Mouse (Mus musculus): ENCODE data around the gene Adora3.

Gene Adora3

GRCm38 (mm10) chr3:105932240-105933071 lies 61.8 kb downstream of the Adora3 start, which contains the start of gene I830077J02Rik:
I830077J02Rik (minus strand) TSS chr3:105932664.
- in situ Hi-C loops (cut with MseI, MboI): no loop called here

GRCm38 (mm10) chr3:105933926-105934325 lies 63.3 kb downstream of the Adora3 start:
- in situ Hi-C loops (cut with MseI, MboI): no loop called here

- in situ Hi-C loops (cut with MseI, MboI): no loop called here
Observed at GRCm38 (mm10) chr3:105935033-105935432, 64.4 kb downstream of the Adora3 start.

GRCm38 (mm10) chr3:105936111-105936510 lies 65.5 kb downstream of the Adora3 start:
- in situ Hi-C loops (cut with MseI, MboI): no loop called here

- in situ Hi-C loops (cut with MseI, MboI): no loop called here
Observed at GRCm38 (mm10) chr3:105951348-105951747, 80.7 kb downstream of the Adora3 start.

GRCm38 (mm10) chr3:105957235-105957634 lies 86.6 kb downstream of the Adora3 start:
- in situ Hi-C loops (cut with MseI, MboI): no loop called here

- in situ Hi-C loops (cut with MseI, MboI): no loop called here
Observed at GRCm38 (mm10) chr3:105958204-105958603, 87.5 kb downstream of the Adora3 start.

All from mouse trophoblast stem cell (cell line).